9 mouse cellular contexts compared by ENCODE assay signal in genomic region chr8:125559066-125559653, GRCm38 (mm10). TPM values are rescaled to one million over a fixed set of nuclear protein-coding genes. Genes with fewer than 3 reads are reported as not detected.
A peak's percentile ranks its signal among the peaks of the same experiment; 100 is the strongest.
DNase-seq lines count a peak whose midpoint lies in the region; ATAC-seq and TF ChIP-seq lines count a peak whose summit lies in the region.
"Had no signal": no experiment of that assay in that cellular context is flagged by ENCODE, and none has a peak within 500 bp of the region (broad histone marks: within the 10 kb centered on the region; RNA-seq: fewer than 3 reads in every experiment).

No protein-coding gene starts in this region.

- no peaks in the 10 kb centered on the region for H3K27me3 ChIP-seq in liver, embryonic 16.5 days (ENCODE audit: control insufficient read depth, insufficient read depth, low read depth, low read length)
- no peaks in the 10 kb centered on the region for H3K27me3 ChIP-seq in stomach, postnatal 0 days (ENCODE audit: control insufficient read depth, insufficient read depth, low read length)

- intact Hi-C loops in gastrocnemius, adult 2 months (cut with DNase I): no loop called here
- intact Hi-C loops in left cerebral cortex, postnatal 25 days (cut with DNase I): loop anchor here (5.0 kb wide), 1 partner anchor 47 kb away; no protein-coding TSS in a partner anchor

- H3K27ac ChIP-seq in gastrocnemius, adult 2 months: peak overlapping the region; percentile 68
- H3K27ac ChIP-seq in liver, embryonic 16.5 days (ENCODE audit: low read length): no peak overlapping the region
- 0 out of 2 replicates have a peak overlapping the region, but pooled peaks have one; percentile 40 for H3K27ac ChIP-seq in stomach, postnatal 0 days (replicated peaks)

- no peaks in the 10 kb centered on the region for H3K36me3 ChIP-seq in liver, embryonic 16.5 days (ENCODE audit: control insufficient read depth, insufficient read depth)
- H3K36me3 ChIP-seq in stomach, postnatal 0 days (ENCODE audit: control insufficient read depth, insufficient read depth, low read length): no peaks in the 10 kb centered on the region

- peak overlapping the region; percentile 55; the same call in 1 of the 2 replicates for H3K4me3 ChIP-seq in gastrocnemius, adult 2 months
- no peak overlapping the region for H3K4me3 ChIP-seq in liver, embryonic 16.5 days (ENCODE audit: low read depth, low read length)
- no peak overlapping the region for H3K4me3 ChIP-seq in stomach, postnatal 0 days (ENCODE audit: low read depth, low read length)

- TF ChIP-seq CTCF in gastrocnemius, adult 2 months (IDR thresholded peaks at IDR 0.05): no peak
- TF ChIP-seq CTCF in stomach, postnatal 0 days (IDR thresholded peaks at IDR 0.05; ENCODE audit: low read depth): no peak

- H3K4me2 ChIP-seq in liver, embryonic 16.5 days (ENCODE audit: low read depth, low read length): 0 out of 2 replicates have a peak overlapping the region, but pooled peaks have one; percentile 30
- peak overlapping the region; percentile 51 for H3K4me2 ChIP-seq in stomach, postnatal 0 days (replicated peaks; ENCODE audit: low read depth)

- DNase-seq in gastrocnemius, adult 2 months: no peak
- no peak for DNase-seq in gastrocnemius, postnatal 4 days (ENCODE audit: low spot score in 2 of 2)
- peak; percentile 26 for DNase-seq in retina, adult 2 months (ENCODE audit: low read depth, low spot score)
- no peak for DNase-seq in retina, embryonic 14.5 days (ENCODE audit: low spot score)
- no peak for DNase-seq in stomach, postnatal 0 days (ENCODE audit: low spot score)
- DNase-seq in thymus, postnatal 36 days: no peak
- no peak for DNase-seq in left cerebral cortex, postnatal 25 days (ENCODE audit: low spot score in 2 of 2)

- no peaks in the 10 kb centered on the region for H3K9me3 ChIP-seq in liver, embryonic 16.5 days (replicated peaks; ENCODE audit: control insufficient read depth, low read length)
- no peaks in the 10 kb centered on the region for H3K9me3 ChIP-seq in stomach, postnatal 0 days (ENCODE audit: control insufficient read depth, low read length)
- H3K9me3 ChIP-seq: megakaryocyte, embryonic 14.5 days had no signal

- TF ChIP-seq EP300 in stomach, postnatal 0 days (optimal IDR thresholded peaks at IDR 0.05): no peak

- 49% methylated on average over 5 of the region's 5 CpGs for WGBS in liver, embryonic 16.5 days (ENCODE audit: insufficient replicate concordance)
- 32% methylated on average over 5 of the region's 5 CpGs for WGBS in stomach, postnatal 0 days

- H3K9ac ChIP-seq in liver, embryonic 16.5 days (ENCODE audit: low read depth, low read length): no peak overlapping the region
- H3K9ac ChIP-seq in stomach, postnatal 0 days (ENCODE audit: low read length): 0 out of 2 replicates have a peak overlapping the region, but pooled peaks have one; percentile 18

- no peak for ATAC-seq in liver, embryonic 16.5 days (ENCODE audit: low read depth)
- ATAC-seq in stomach, postnatal 0 days (ENCODE audit: low FRiP score, low TSS enrichment): no peak

- peaks cover 8% of the 10 kb centered on the region for H3K4me1 ChIP-seq in liver, embryonic 16.5 days (ENCODE audit: control insufficient read depth, low read depth, low read length)
- peaks cover 15% of the 10 kb centered on the region for H3K4me1 ChIP-seq in stomach, postnatal 0 days (replicated peaks; ENCODE audit: control insufficient read depth, insufficient read depth)

RNA-seq across cellular contexts. Expression of gene Sipa1l2, which starts 10.4 kb away (rescaled TPM):
- total RNA-seq in gastrocnemius, adult 2 months (2021): 10 to 100 TPM in 1 of 2 experiments, 1 to 10 TPM in 1; 4.5 to 10.8 TPM
- 10 to 100 TPM; 24.2 to 27.5 TPM for total RNA-seq in gastrocnemius, postnatal 4 days (2021)
- 0.83 and 1.1 TPM in 2 replicates for polyA plus RNA-seq in liver, embryonic 16.5 days (2015; fragmentation: Nextera tagmentation; extraction: Ambion mirVana)
- polyA plus RNA-seq in stomach, postnatal 0 days (2015; fragmentation: Nextera tagmentation; extraction: Ambion mirVana): 3.1 and 3.6 TPM in 2 replicates
- 10 to 100 TPM; 39.6 to 40.6 TPM for total RNA-seq in left cerebral cortex, postnatal 25 days (2021)
